Mouse (Mus musculus): Measurements from ENCODE around the gene Cldn7. TPM values are rescaled to one million over a fixed set of nuclear protein-coding genes. Genes with fewer than 3 reads are reported as not detected.

Gene Cldn7
- polyA plus RNA-seq, 1 experiment from 2014 or later = 117 TPM

- Histone ChIP-seq H3K27ac (ENCODE audit: low read depth, low read length) (no peak overlapping the region), H3K4me3 (ENCODE audit: low read length) (no peak overlapping the region), H3K4me1 (ENCODE audit: control insufficient read depth, insufficient read depth, low read length) (peaks cover 9% of the 10 kb centered on the region), H3K27me3 (ENCODE audit: control insufficient read depth, insufficient read depth, low read length) (peaks cover 6% of the 10 kb centered on the region; the same call in 1 of the 2 replicates), H3K36me3 (ENCODE audit: control insufficient read depth, insufficient read depth, low read length) (no peaks in the 10 kb centered on the region), H3K4me2 (replicated peaks; ENCODE audit: low read depth, low read length) (no peak overlapping the region), H3K9ac (ENCODE audit: low read depth, low read length) (no peak overlapping the region), H3K9me3 (ENCODE audit: control insufficient read depth, low read length) (no peaks in the 10 kb centered on the region)
- WGBS = 80% methylated on average over 8 of the region's 8 CpGs
- no peak for ATAC-seq (ENCODE audit: low FRiP score, low TSS enrichment)
These were observed 32.8 kb upstream of the Cldn7 start for GRCm38 (mm10) chr11:69931769-69932168.

GRCm38 (mm10) chr11:69932254-69932653 is 32.3 kb upstream of the Cldn7 start:
- H3K4me3 ChIP-seq (ENCODE audit: low read length) = no peak overlapping the region
- H3K9ac ChIP-seq (ENCODE audit: low read depth, low read length) = no peak overlapping the region
- H3K4me1 ChIP-seq (ENCODE audit: control insufficient read depth, insufficient read depth, low read length) = peaks cover 12% of the 10 kb centered on the region
- no peak overlapping the region for H3K27ac ChIP-seq (ENCODE audit: low read depth, low read length)
- H3K4me2 ChIP-seq (replicated peaks; ENCODE audit: low read depth, low read length) = no peak overlapping the region
- 52% methylated on average over 3 of the region's 3 CpGs for WGBS
- H3K36me3 ChIP-seq (ENCODE audit: control insufficient read depth, insufficient read depth, low read length) = no peaks in the 10 kb centered on the region
- no peaks in the 10 kb centered on the region for H3K9me3 ChIP-seq (ENCODE audit: control insufficient read depth, low read length)
- peaks cover 6% of the 10 kb centered on the region; the same call in 1 of the 2 replicates for H3K27me3 ChIP-seq (ENCODE audit: control insufficient read depth, insufficient read depth, low read length)
- ATAC-seq (ENCODE audit: low FRiP score, low TSS enrichment) = no peak

- no peak overlapping the region for H3K27ac ChIP-seq (ENCODE audit: low read depth, low read length)
- 74% methylated on average over 4 of the region's 4 CpGs for WGBS
- peaks cover 9% of the 10 kb centered on the region; the same call in 1 of the 2 replicates for H3K27me3 ChIP-seq (ENCODE audit: control insufficient read depth, insufficient read depth, low read length)
- peaks cover 13% of the 10 kb centered on the region for H3K4me1 ChIP-seq (ENCODE audit: control insufficient read depth, insufficient read depth, low read length)
- H3K9me3 ChIP-seq (ENCODE audit: control insufficient read depth, low read length) = no peaks in the 10 kb centered on the region
- H3K9ac ChIP-seq (ENCODE audit: low read depth, low read length) = no peak overlapping the region
- H3K36me3 ChIP-seq (ENCODE audit: control insufficient read depth, insufficient read depth, low read length) = no peaks in the 10 kb centered on the region
- no peak overlapping the region for H3K4me2 ChIP-seq (replicated peaks; ENCODE audit: low read depth, low read length)
- no peak overlapping the region for H3K4me3 ChIP-seq (ENCODE audit: low read length)
- ATAC-seq (ENCODE audit: low FRiP score, low TSS enrichment) = no peak
These were observed 31.5 kb upstream of the Cldn7 start for GRCm38 (mm10) chr11:69933066-69933465.

- H3K27me3 ChIP-seq (ENCODE audit: control insufficient read depth, insufficient read depth, low read length) = peaks cover 9% of the 10 kb centered on the region; the same call in 1 of the 2 replicates
- H3K4me1 ChIP-seq (ENCODE audit: control insufficient read depth, insufficient read depth, low read length) = peaks cover 13% of the 10 kb centered on the region
- ATAC-seq (ENCODE audit: low FRiP score, low TSS enrichment) = peak; percentile 53
- H3K9ac ChIP-seq (ENCODE audit: low read depth, low read length) = no peak overlapping the region
- peak overlapping the region; percentile 11; the same call in 1 of the 2 replicates for H3K4me3 ChIP-seq (ENCODE audit: low read length)
- no peak overlapping the region for H3K27ac ChIP-seq (ENCODE audit: low read depth, low read length)
- H3K36me3 ChIP-seq (ENCODE audit: control insufficient read depth, insufficient read depth, low read length) = no peaks in the 10 kb centered on the region
- WGBS = under 1% methylated on average over 18 of the region's 18 CpGs
- peak overlapping the region; percentile 38 for H3K4me2 ChIP-seq (replicated peaks; ENCODE audit: low read depth, low read length)
- H3K9me3 ChIP-seq (ENCODE audit: control insufficient read depth, low read length) = no peaks in the 10 kb centered on the region
These were observed 30.4 kb upstream of the Cldn7 start for GRCm38 (mm10) chr11:69934169-69934568.

- H3K27me3 ChIP-seq (ENCODE audit: control insufficient read depth, insufficient read depth, low read length) = peaks cover 9% of the 10 kb centered on the region; the same call in 1 of the 2 replicates
- H3K27ac ChIP-seq (ENCODE audit: low read depth, low read length) = no peak overlapping the region
- no peaks in the 10 kb centered on the region for H3K9me3 ChIP-seq (ENCODE audit: control insufficient read depth, low read length)
- 16% methylated on average over 6 of the region's 6 CpGs for WGBS
- peak overlapping the region; percentile 100; the same call in 1 of the 2 replicates for H3K4me2 ChIP-seq (replicated peaks; ENCODE audit: low read depth, low read length)
- no peaks in the 10 kb centered on the region for H3K36me3 ChIP-seq (ENCODE audit: control insufficient read depth, insufficient read depth, low read length)
- ATAC-seq (ENCODE audit: low FRiP score, low TSS enrichment) = no peak
- H3K9ac ChIP-seq (ENCODE audit: low read depth, low read length) = no peak overlapping the region
- H3K4me1 ChIP-seq (ENCODE audit: control insufficient read depth, insufficient read depth, low read length) = peaks cover 13% of the 10 kb centered on the region
- H3K4me3 ChIP-seq (ENCODE audit: low read length) = peak overlapping the region; percentile 56
These were observed 29.9 kb upstream of the Cldn7 start for GRCm38 (mm10) chr11:69934681-69935080.

GRCm38 (mm10) chr11:69935137-69935879 is 29.3 kb upstream of the Cldn7 start, which contains the start of gene Ybx2:
TSS of gene Ybx2 (plus strand) at chr11:69935796.
- WGBS = 3% methylated on average over 58 of the region's 62 CpGs
- Histone ChIP-seq H3K27me3 (ENCODE audit: control insufficient read depth, insufficient read depth, low read length) (peaks cover 9% of the 10 kb centered on the region; the same call in 1 of the 2 replicates), H3K27ac (ENCODE audit: low read depth, low read length) (peak within 1 kb of the TSS; percentile 11; the same call in 1 of the 2 replicates), H3K4me3 (ENCODE audit: low read length) (peak within 1 kb of the TSS; percentile 56), H3K4me1 (ENCODE audit: control insufficient read depth, insufficient read depth, low read length) (peaks cover 13% of the 10 kb centered on the region), H3K9ac (ENCODE audit: low read depth, low read length) (peak within 1 kb of the TSS; percentile 66), H3K4me2 (replicated peaks; ENCODE audit: low read depth, low read length) (peak within 1 kb of the TSS; percentile 100), H3K36me3 (ENCODE audit: control insufficient read depth, insufficient read depth, low read length) (no peaks in the 10 kb centered on the region), H3K9me3 (ENCODE audit: control insufficient read depth, low read length) (no peaks in the 10 kb centered on the region)
- peak; percentile 89 for ATAC-seq (ENCODE audit: low FRiP score, low TSS enrichment)

- H3K9me3 ChIP-seq (ENCODE audit: control insufficient read depth, low read length) = no peaks in the 10 kb centered on the region
- 2% methylated on average over 30 of the region's 30 CpGs for WGBS
- ATAC-seq (ENCODE audit: low FRiP score, low TSS enrichment) = peak; percentile 16; the same call in 1 of the 2 replicates
- H3K4me1 ChIP-seq (ENCODE audit: control insufficient read depth, insufficient read depth, low read length) = peaks cover 13% of the 10 kb centered on the region
- peaks cover 9% of the 10 kb centered on the region; the same call in 1 of the 2 replicates for H3K27me3 ChIP-seq (ENCODE audit: control insufficient read depth, insufficient read depth, low read length)
- H3K4me3 ChIP-seq (ENCODE audit: low read length) = peak overlapping the region; percentile 56
- H3K27ac ChIP-seq (ENCODE audit: low read depth, low read length) = peak overlapping the region; percentile 11; the same call in 1 of the 2 replicates
- H3K4me2 ChIP-seq (replicated peaks; ENCODE audit: low read depth, low read length) = peak overlapping the region; percentile 100
- H3K36me3 ChIP-seq (ENCODE audit: control insufficient read depth, insufficient read depth, low read length) = no peaks in the 10 kb centered on the region
- H3K9ac ChIP-seq (ENCODE audit: low read depth, low read length) = peak overlapping the region; percentile 66
These were observed 28.4 kb upstream of the Cldn7 start for GRCm38 (mm10) chr11:69936156-69936555.

- Histone ChIP-seq H3K4me2 (replicated peaks; ENCODE audit: low read depth, low read length) (peak overlapping the region; percentile 100), H3K27me3 (ENCODE audit: control insufficient read depth, insufficient read depth, low read length) (peaks cover 9% of the 10 kb centered on the region; the same call in 1 of the 2 replicates), H3K4me1 (ENCODE audit: control insufficient read depth, insufficient read depth, low read length) (peaks cover 13% of the 10 kb centered on the region), H3K4me3 (ENCODE audit: low read length) (peak overlapping the region; percentile 56; the same call in 1 of the 2 replicates), H3K9me3 (ENCODE audit: control insufficient read depth, low read length) (no peaks in the 10 kb centered on the region), H3K27ac (ENCODE audit: low read depth, low read length) (no peak overlapping the region), H3K36me3 (ENCODE audit: control insufficient read depth, insufficient read depth, low read length) (no peaks in the 10 kb centered on the region), H3K9ac (ENCODE audit: low read depth, low read length) (no peak overlapping the region)
- no peak for ATAC-seq (ENCODE audit: low FRiP score, low TSS enrichment)
- 29% methylated on average over 9 of the region's 9 CpGs for WGBS
These were observed 27.7 kb upstream of the Cldn7 start for GRCm38 (mm10) chr11:69936714-69937347.

Measured in kidney, embryonic 14.5 days (tissue).